Mouse (Mus musculus): ENCODE measurements around the gene Fbh1. TPM values are rescaled to one million over a fixed set of nuclear protein-coding genes. Genes with fewer than 3 reads are reported as not detected.
"Not testable (repeated sequence)": the region's sequence is repeated elsewhere in the genome, so short reads cannot be mapped to it uniquely, and the experiment has no call there.

The Fbh1 gene
- polyA plus RNA-seq, 1 experiment from 2014 or later, result 115 TPM

- no peaks in the 10 kb centered on the region for H3K4me1 ChIP-seq
- ATAC-seq (ENCODE audit: insufficient number of reproducible peaks, low FRiP score, low TSS enrichment, low read depth), result no peak
- WGBS, result 61% methylated on average over 3 of the region's 3 CpGs
- H3K27me3 ChIP-seq, result no peaks in the 10 kb centered on the region
- H3K36me3 ChIP-seq, result no peaks in the 10 kb centered on the region
- H3K27ac ChIP-seq, result no peak overlapping the region
- H3K4me3 ChIP-seq, result no peak overlapping the region
- no peak overlapping the region for H3K4me2 ChIP-seq
- H3K9ac ChIP-seq, result no peak overlapping the region
- no peaks in the 10 kb centered on the region for H3K9me3 ChIP-seq
These were observed 64.4 kb downstream of the Fbh1 start for GRCm38 (mm10) chr2:11713021-11713420.

GRCm38 (mm10) chr2:11712483-11712990 is 64.8 kb downstream of the Fbh1 start:
- H3K36me3 ChIP-seq, result no peaks in the 10 kb centered on the region
- H3K4me2 ChIP-seq, result no peak overlapping the region
- no peak overlapping the region for H3K9ac ChIP-seq
- WGBS, result 76% methylated on average over 6 of the region's 6 CpGs
- no peak for ATAC-seq (ENCODE audit: insufficient number of reproducible peaks, low FRiP score, low TSS enrichment, low read depth)
- no peak overlapping the region for H3K27ac ChIP-seq
- H3K9me3 ChIP-seq, result no peaks in the 10 kb centered on the region
- H3K4me3 ChIP-seq, result no peak overlapping the region
- no peaks in the 10 kb centered on the region for H3K27me3 ChIP-seq
- no peaks in the 10 kb centered on the region for H3K4me1 ChIP-seq

- H3K36me3 ChIP-seq; H3K9me3 ChIP-seq; H3K4me3 ChIP-seq; H3K27ac ChIP-seq; H3K27me3 ChIP-seq; ATAC-seq (ENCODE audit: insufficient number of reproducible peaks, low FRiP score, low TSS enrichment, low read depth); H3K4me2 ChIP-seq; H3K4me1 ChIP-seq; H3K9ac ChIP-seq: not testable (repeated sequence)
- 48% methylated on average over 4 of the region's 4 CpGs for WGBS
These were observed 67.3 kb downstream of the Fbh1 start for GRCm38 (mm10) chr2:11710101-11710500.

- WGBS, result 85% methylated on average over 5 of the region's 5 CpGs
- peaks cover 5% of the 10 kb centered on the region; the same call in 1 of the 2 replicates for H3K27me3 ChIP-seq
- no peak for ATAC-seq (ENCODE audit: insufficient number of reproducible peaks, low FRiP score, low TSS enrichment, low read depth)
These were observed 68.8 kb downstream of the Fbh1 start for GRCm38 (mm10) chr2:11708538-11708937.

GRCm38 (mm10) chr2:11706746-11707065 is 70.7 kb downstream of the Fbh1 start:
- 32% methylated on average over 6 of the region's 6 CpGs for WGBS
- ATAC-seq (ENCODE audit: insufficient number of reproducible peaks, low FRiP score, low TSS enrichment, low read depth), result no peak
- H3K4me1 ChIP-seq, result peaks cover 10% of the 10 kb centered on the region
- peak overlapping the region; percentile 64; the same call in 1 of the 2 replicates for H3K4me3 ChIP-seq
- no peak overlapping the region for H3K9ac ChIP-seq
- peaks cover 5% of the 10 kb centered on the region; the same call in 1 of the 2 replicates for H3K27me3 ChIP-seq
- no peaks in the 10 kb centered on the region for H3K36me3 ChIP-seq
- H3K9me3 ChIP-seq, result no peaks in the 10 kb centered on the region
- peak overlapping the region; percentile 96 for H3K4me2 ChIP-seq
- H3K27ac ChIP-seq, result no peak overlapping the region

More at GRCm38 (mm10) chr2:11708538-11708937, 68.8 kb downstream of the Fbh1 start:
- Histone ChIP-seq H3K4me2 (no peak overlapping the region), H3K4me1 (peaks cover 10% of the 10 kb centered on the region), H3K27ac (no peak overlapping the region), H3K36me3 (no peaks in the 10 kb centered on the region), H3K4me3 (no peak overlapping the region), H3K9me3 (no peaks in the 10 kb centered on the region), H3K9ac (no peak overlapping the region)

- Histone ChIP-seq H3K9me3 (no peaks in the 10 kb centered on the region), H3K27me3 (peaks cover 5% of the 10 kb centered on the region; the same call in 1 of the 2 replicates), H3K9ac (peak overlapping the region; percentile 39), H3K36me3 (no peaks in the 10 kb centered on the region), H3K4me3 (peak overlapping the region; percentile 64), H3K4me2 (peak overlapping the region; percentile 96), H3K27ac (no peak overlapping the region), H3K4me1 (peaks cover 10% of the 10 kb centered on the region)
- no peak for ATAC-seq (ENCODE audit: insufficient number of reproducible peaks, low FRiP score, low TSS enrichment, low read depth)
- 3% methylated on average over 28 of the region's 28 CpGs for WGBS
These were observed 71.2 kb downstream of the Fbh1 start for GRCm38 (mm10) chr2:11706030-11706745.

- WGBS, result under 1% methylated on average over 37 of the region's 37 CpGs
- Histone ChIP-seq H3K4me3 (peak within 1 kb of the TSS; percentile 64), H3K9ac (peak within 1 kb of the TSS; percentile 39), H3K4me1 (peaks cover 10% of the 10 kb centered on the region), H3K27ac (peak within 1 kb of the TSS; percentile 11; the same call in 1 of the 2 replicates), H3K9me3 (no peaks in the 10 kb centered on the region), H3K27me3 (peaks cover 5% of the 10 kb centered on the region; the same call in 1 of the 2 replicates), H3K36me3 (no peaks in the 10 kb centered on the region), H3K4me2 (peak within 1 kb of the TSS; percentile 96)
- ATAC-seq (ENCODE audit: insufficient number of reproducible peaks, low FRiP score, low TSS enrichment, low read depth), result peak; percentile 21
These were observed 72.0 kb downstream of the Fbh1 start, which contains the start of gene Il15ra for GRCm38 (mm10) chr2:11705201-11706025. Gene Il15ra, plus strand, starts transcription at chr2:11705290.

- Histone ChIP-seq H3K27ac (no peak overlapping the region), H3K27me3 (no peaks in the 10 kb centered on the region), H3K9ac (no peak overlapping the region), H3K9me3 (no peaks in the 10 kb centered on the region), H3K4me2 (no peak overlapping the region), H3K4me1 (no peaks in the 10 kb centered on the region), H3K4me3 (no peak overlapping the region), H3K36me3 (no peaks in the 10 kb centered on the region)
- ATAC-seq (ENCODE audit: insufficient number of reproducible peaks, low FRiP score, low TSS enrichment, low read depth), result no peak
- 80% methylated on average over 2 of the region's 2 CpGs for WGBS
These were observed 77.5 kb downstream of the Fbh1 start for GRCm38 (mm10) chr2:11699905-11700304.

- H3K27me3 ChIP-seq, result no peaks in the 10 kb centered on the region
- H3K4me2 ChIP-seq, result no peak overlapping the region
- H3K4me1 ChIP-seq, result no peaks in the 10 kb centered on the region
- no peaks in the 10 kb centered on the region for H3K36me3 ChIP-seq
- 56% methylated on average over 5 of the region's 5 CpGs for WGBS
- H3K9ac ChIP-seq, result no peak overlapping the region
- H3K4me3 ChIP-seq, result no peak overlapping the region
- no peaks in the 10 kb centered on the region for H3K9me3 ChIP-seq
- H3K27ac ChIP-seq, result no peak overlapping the region
- no peak for ATAC-seq (ENCODE audit: insufficient number of reproducible peaks, low FRiP score, low TSS enrichment, low read depth)
These were observed 78.4 kb downstream of the Fbh1 start for GRCm38 (mm10) chr2:11698994-11699393.

GRCm38 (mm10) chr2:11695867-11696266 is 81.5 kb downstream of the Fbh1 start:
- Histone ChIP-seq H3K4me3 (no peak overlapping the region), H3K4me2 (no peak overlapping the region), H3K9ac (no peak overlapping the region), H3K9me3 (no peaks in the 10 kb centered on the region), H3K36me3 (no peaks in the 10 kb centered on the region), H3K27me3 (no peaks in the 10 kb centered on the region), H3K4me1 (no peaks in the 10 kb centered on the region), H3K27ac (no peak overlapping the region)
- 64% methylated on average over 2 of the region's 2 CpGs for WGBS
- ATAC-seq (ENCODE audit: insufficient number of reproducible peaks, low FRiP score, low TSS enrichment, low read depth), result no peak

- no peak overlapping the region for H3K27ac ChIP-seq
- H3K9ac ChIP-seq, result no peak overlapping the region
- H3K9me3 ChIP-seq, result no peaks in the 10 kb centered on the region
- H3K36me3 ChIP-seq, result no peaks in the 10 kb centered on the region
- no peak overlapping the region for H3K4me3 ChIP-seq
- no peak overlapping the region for H3K4me2 ChIP-seq
- ATAC-seq (ENCODE audit: insufficient number of reproducible peaks, low FRiP score, low TSS enrichment, low read depth), result no peak
- no peaks in the 10 kb centered on the region for H3K4me1 ChIP-seq
- WGBS, result 81% methylated on average over 2 of the region's 2 CpGs
- no peaks in the 10 kb centered on the region for H3K27me3 ChIP-seq
These were observed 83.3 kb downstream of the Fbh1 start for GRCm38 (mm10) chr2:11694104-11694503.

- Histone ChIP-seq H3K36me3 (no peaks in the 10 kb centered on the region), H3K9me3 (no peaks in the 10 kb centered on the region), H3K27me3 (no peaks in the 10 kb centered on the region), H3K4me3 (no peak overlapping the region), H3K27ac (no peak overlapping the region), H3K4me2 (no peak overlapping the region), H3K9ac (no peak overlapping the region), H3K4me1 (no peaks in the 10 kb centered on the region)
- WGBS, result 86% methylated on average over 4 of the region's 4 CpGs
- ATAC-seq (ENCODE audit: insufficient number of reproducible peaks, low FRiP score, low TSS enrichment, low read depth), result no peak
These were observed 84.0 kb downstream of the Fbh1 start for GRCm38 (mm10) chr2:11693352-11693751.

Measured in limb, embryonic 15.5 days (tissue).